Mouse (Mus musculus) olfactory bulb, adult 2 months (tissue): Measurements from ENCODE around the gene Lrmda.

Source experiments
- CTCF ChIP-seq: fragments of 200-500 bp; IDR thresholded peaks from 2 replicates; pipeline ENCODE4 v1.5.1; 2012; ENCODE audit warnings: low read depth, mild to moderate bottlenecking, low read length, moderate library complexity; ENCODE audit not compliant: insufficient read depth
- POLR2A ChIP-seq: fragments of 200-500 bp; IDR thresholded peaks from 2 replicates; pipeline ENCODE4 v1.6.1; 2012; ENCODE audit warnings: mild to moderate bottlenecking, low read depth, low read length, moderate library complexity; ENCODE audit not compliant: insufficient read depth

DNA sequence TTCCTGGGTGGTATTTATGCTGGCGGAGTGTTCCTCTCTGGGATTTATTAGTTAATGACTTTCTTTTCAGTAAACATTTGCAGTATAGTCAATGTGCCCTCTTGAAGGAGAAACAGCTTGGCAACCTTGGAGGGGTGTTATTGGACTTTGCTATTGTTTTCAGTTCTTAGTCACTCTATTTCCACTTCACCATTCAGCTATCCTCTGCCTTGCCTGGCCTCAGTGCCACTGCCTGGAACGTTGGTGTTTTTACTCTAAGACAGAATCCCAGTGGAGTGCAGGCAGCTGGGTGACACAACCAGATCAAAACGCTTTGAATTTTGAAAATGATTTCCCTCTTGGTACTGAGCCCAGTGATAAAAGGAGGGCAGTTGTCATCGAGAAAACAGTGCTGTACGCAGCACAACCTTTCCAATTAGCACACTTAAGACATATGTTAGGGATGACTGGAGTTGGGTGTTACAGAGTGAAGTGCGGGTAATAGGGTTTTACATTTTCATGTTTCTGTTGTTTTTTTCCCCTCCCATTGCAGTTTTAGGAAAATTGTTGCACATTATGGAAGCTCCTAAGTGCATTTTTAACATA, 345.4 kb downstream of the Lrmda start:
- no peak for TF ChIP-seq CTCF
- no peak for TF ChIP-seq POLR2A
